Mouse (Mus musculus) intestine, embryonic 14.5 days (tissue): ENCODE data around the gene Cul4a. TPM values are rescaled to one million over a fixed set of nuclear protein-coding genes. Genes with fewer than 3 reads are reported as not detected.

Experiments
- ATAC-seq: fragments of 200-750 bp; cut with Nextera tagmentation; replicated peaks from 2 replicates; pipeline ENCODE4 v1.8.0; 2017; ENCODE audit warnings: low read depth, moderate number of reproducible peaks, moderate TSS enrichment, moderate library complexity; ENCODE audit not compliant: low FRiP score, low TSS enrichment
- DNase-seq: peaks from one replicate; pipeline ENCODE4 v3.0.0-alpha.2; 2018; ENCODE audit warnings: low spot score
- H3K27ac ChIP-seq: fragments of 300-500 bp; sonication (generic); 2 replicates; pipeline ENCODE4 v1.5.1; 2014; ENCODE audit warnings: low read depth, mild to moderate bottlenecking, control low read depth
- H3K27me3 ChIP-seq: fragments of 300-500 bp; sonication (generic); replicated peaks from 2 replicates; pipeline ENCODE4 v1.6.1; 2014; ENCODE audit warnings: low read length, control low read depth; ENCODE audit not compliant: control insufficient read depth, insufficient read depth
- H3K36me3 ChIP-seq: fragments of 300-500 bp; sonication (generic); 2 replicates; pipeline ENCODE4 v1.6.1; 2014; ENCODE audit warnings: low read length, control low read depth; ENCODE audit not compliant: control insufficient read depth, insufficient read depth
- H3K4me1 ChIP-seq: fragments of 300-500 bp; sonication (generic); replicated peaks from 2 replicates; pipeline ENCODE4 v1.6.1; 2014; ENCODE audit warnings: low read length, control low read depth, mixed read lengths; ENCODE audit not compliant: control insufficient read depth, insufficient read depth
- H3K4me2 ChIP-seq: fragments of 300-500 bp; sonication (generic); 2 replicates; pipeline ENCODE4 v1.6.1; 2014; ENCODE audit warnings: low read length
- H3K4me3 ChIP-seq: fragments of 300-500 bp; sonication (generic); 2 replicates; pipeline ENCODE4 v1.5.1; 2014; ENCODE audit warnings: low read depth, low read length, control low read depth, mixed read lengths
- H3K9ac ChIP-seq: fragments of 300-500 bp; sonication (generic); 2 replicates; pipeline ENCODE4 v1.6.1; 2014; ENCODE audit warnings: mild to moderate bottlenecking, low read length
- H3K9me3 ChIP-seq: fragments of 300-500 bp; sonication (generic); 2 replicates; pipeline ENCODE4 v1.6.1; 2016; ENCODE audit warnings: low read length, control low read depth; ENCODE audit not compliant: control insufficient read depth
- WGBS: fragments of 180-500 bp; shearing (Covaris S2); extraction: QIAGEN DNeasy Blood & Tissue Kit; methylation state at CpG from one replicate; pipeline ENCODE4 v1.1.7; 2014; 5-methylcytosine and 5-hydroxymethylcytosine counted together
- polyA plus RNA-seq: library from polyadenylated mRNA; unstranded; fragments of >200 nt; fragmentation: Nextera tagmentation; extraction: Ambion mirVana; gene quantifications from 2 replicates; pipeline ENCODE4 v1.2.1, GENCODE M21; 2014

The Cul4a gene
- polyA plus RNA-seq, 1 experiment from 2014 or later: 93.1 TPM

DNA sequence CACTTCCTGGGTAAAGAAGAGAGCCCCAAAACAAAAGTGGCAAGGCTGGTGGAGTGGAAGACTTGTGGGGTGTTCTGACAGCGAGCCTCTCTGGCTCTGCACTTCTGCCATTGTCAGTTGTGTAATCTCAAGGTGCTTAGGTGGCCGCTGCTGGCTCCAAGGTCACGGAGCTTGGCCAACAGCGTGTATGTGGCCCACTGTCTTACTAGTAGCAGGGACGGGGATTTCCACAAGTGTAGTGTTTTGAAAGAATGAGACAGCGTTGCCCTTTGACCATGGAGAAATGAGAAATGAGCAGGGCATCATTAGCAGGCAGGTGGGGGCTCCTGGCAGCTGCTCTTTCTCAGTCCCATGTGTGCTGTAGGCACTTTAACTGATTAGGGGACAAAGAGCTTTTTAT is 56.7 kb downstream of the Cul4a start:
- no peak overlapping the region for H3K4me3 ChIP-seq
- no peak for ATAC-seq

DNA sequence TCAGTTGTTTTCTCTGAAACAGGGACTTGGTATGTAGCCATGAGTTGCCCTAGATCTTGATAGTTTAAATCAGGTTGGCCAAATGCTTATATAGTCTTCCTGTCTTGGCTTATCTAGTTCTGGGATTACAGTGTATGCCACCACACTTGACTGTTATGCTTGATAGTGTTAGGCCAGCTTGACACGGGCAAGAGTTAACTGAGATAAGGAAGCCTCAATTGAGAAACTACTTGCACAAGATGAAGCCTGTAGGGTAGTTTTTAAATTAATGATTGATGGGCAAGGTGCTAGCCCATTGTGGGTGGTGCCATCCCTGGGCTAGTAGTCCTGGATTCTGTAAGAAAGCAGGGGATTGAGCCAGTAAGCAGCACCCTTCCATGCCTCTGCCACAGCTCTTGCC is 58.1 kb downstream of the Cul4a start:
- ATAC-seq: no peak
- Histone ChIP-seq H3K4me1 (peaks cover 11% of the 10 kb centered on the region), H3K9ac (no peak overlapping the region), H3K4me3 (no peak overlapping the region), H3K4me2 (no peak overlapping the region), H3K27me3 (no peaks in the 10 kb centered on the region), H3K9me3 (no peaks in the 10 kb centered on the region), H3K36me3 (peaks cover 27% of the 10 kb centered on the region), H3K27ac (no peak overlapping the region)
- DNase-seq: no peak
- 80% methylated on average over 1 of the region's 1 CpGs for WGBS

More for the DNA sequence above, 56.7 kb downstream of the Cul4a start:
- H3K9ac ChIP-seq: no peak overlapping the region
- no peak overlapping the region for H3K27ac ChIP-seq
- no peaks in the 10 kb centered on the region for H3K27me3 ChIP-seq
- peaks cover 11% of the 10 kb centered on the region for H3K4me1 ChIP-seq
- H3K36me3 ChIP-seq: peaks cover 12% of the 10 kb centered on the region
- H3K4me2 ChIP-seq: no peak overlapping the region
- H3K9me3 ChIP-seq: no peaks in the 10 kb centered on the region
- 88% methylated on average over 6 of the region's 6 CpGs for WGBS
- DNase-seq: no peak

- Histone ChIP-seq H3K4me1 (peaks cover 11% of the 10 kb centered on the region), H3K4me2 (no peak overlapping the region), H3K4me3 (no peak overlapping the region), H3K27ac (no peak overlapping the region), H3K9me3 (no peaks in the 10 kb centered on the region), H3K9ac (no peak overlapping the region), H3K36me3 (peaks cover 35% of the 10 kb centered on the region), H3K27me3 (no peaks in the 10 kb centered on the region)
- ATAC-seq (no peak), DNase-seq (no peak)
- 93% methylated on average over 5 of the region's 5 CpGs for WGBS
These were observed 58.9 kb downstream of the Cul4a start for GRCm38 (mm10) chr8:13164361-13164760.

GRCm38 (mm10) chr8:13170510-13170909 is 65.1 kb downstream of the Cul4a start:
- ATAC-seq (no peak), DNase-seq (no peak)
- Histone ChIP-seq H3K27ac (no peak overlapping the region), H3K4me1 (no peaks in the 10 kb centered on the region), H3K4me2 (no peak overlapping the region), H3K27me3 (no peaks in the 10 kb centered on the region), H3K9me3 (no peaks in the 10 kb centered on the region), H3K4me3 (no peak overlapping the region), H3K9ac (no peak overlapping the region), H3K36me3 (peaks cover 95% of the 10 kb centered on the region)
- WGBS: 46% methylated on average over 1 of the region's 1 CpGs

GRCm38 (mm10) chr8:13174305-13174704 is 68.9 kb downstream of the Cul4a start:
- no peak overlapping the region for H3K4me2 ChIP-seq
- no peaks in the 10 kb centered on the region for H3K27me3 ChIP-seq
- no peak overlapping the region for H3K9ac ChIP-seq
- H3K4me1 ChIP-seq: no peaks in the 10 kb centered on the region
- H3K27ac ChIP-seq: no peak overlapping the region
- peaks cover 86% of the 10 kb centered on the region for H3K36me3 ChIP-seq
- H3K4me3 ChIP-seq: no peak overlapping the region
- no peak for DNase-seq
- WGBS: 82% methylated on average over 4 of the region's 4 CpGs
- no peak for ATAC-seq
- no peaks in the 10 kb centered on the region for H3K9me3 ChIP-seq

- peaks cover 82% of the 10 kb centered on the region for H3K36me3 ChIP-seq
These were observed 69.4 kb downstream of the Cul4a start for GRCm38 (mm10) chr8:13174811-13175210.

GRCm38 (mm10) chr8:13175650-13176049 is 70.2 kb downstream of the Cul4a start:
- H3K4me1 ChIP-seq: no peaks in the 10 kb centered on the region
- 77% methylated on average over 1 of the region's 1 CpGs for WGBS
- no peak overlapping the region for H3K9ac ChIP-seq
- H3K4me2 ChIP-seq: no peak overlapping the region
- no peak overlapping the region for H3K4me3 ChIP-seq
- H3K27ac ChIP-seq: no peak overlapping the region
- no peak for ATAC-seq
- no peaks in the 10 kb centered on the region for H3K27me3 ChIP-seq
- DNase-seq: no peak
- H3K9me3 ChIP-seq: no peaks in the 10 kb centered on the region
- H3K36me3 ChIP-seq: peaks cover 74% of the 10 kb centered on the region

More at GRCm38 (mm10) chr8:13174811-13175210, 69.4 kb downstream of the Cul4a start:
- Histone ChIP-seq H3K27me3 (no peaks in the 10 kb centered on the region), H3K27ac (no peak overlapping the region), H3K4me1 (no peaks in the 10 kb centered on the region), H3K4me2 (no peak overlapping the region), H3K9ac (no peak overlapping the region), H3K9me3 (no peaks in the 10 kb centered on the region), H3K4me3 (no peak overlapping the region)
- DNase-seq (no peak), ATAC-seq (no peak)
- 81% methylated on average over 4 of the region's 4 CpGs for WGBS

- Histone ChIP-seq H3K9me3 (no peaks in the 10 kb centered on the region), H3K36me3 (peaks cover 57% of the 10 kb centered on the region), H3K9ac (no peak overlapping the region), H3K4me3 (no peak overlapping the region), H3K4me1 (no peaks in the 10 kb centered on the region), H3K4me2 (no peak overlapping the region), H3K27ac (no peak overlapping the region), H3K27me3 (no peaks in the 10 kb centered on the region)
- DNase-seq (no peak), ATAC-seq (no peak)
- 91% methylated on average over 7 of the region's 7 CpGs for WGBS
These were observed 71.9 kb downstream of the Cul4a start for GRCm38 (mm10) chr8:13177173-13177852.

GRCm38 (mm10) chr8:13178137-13178536 is 72.7 kb downstream of the Cul4a start:
- 92% methylated on average over 5 of the region's 5 CpGs for WGBS
- Histone ChIP-seq H3K27me3 (no peaks in the 10 kb centered on the region), H3K4me3 (no peak overlapping the region), H3K36me3 (peaks cover 54% of the 10 kb centered on the region), H3K9ac (no peak overlapping the region), H3K4me1 (no peaks in the 10 kb centered on the region), H3K9me3 (no peaks in the 10 kb centered on the region), H3K4me2 (no peak overlapping the region), H3K27ac (no peak overlapping the region)
- ATAC-seq: no peak
- DNase-seq: no peak
